Mouse (Mus musculus): ENCODE measurements around the gene Ptov1. TPM values are rescaled to one million over a fixed set of nuclear protein-coding genes. Genes with fewer than 3 reads are reported as not detected.

The Ptov1 gene
- polyA plus RNA-seq, 1 experiment from 2014 or later = 410 TPM

DNA sequence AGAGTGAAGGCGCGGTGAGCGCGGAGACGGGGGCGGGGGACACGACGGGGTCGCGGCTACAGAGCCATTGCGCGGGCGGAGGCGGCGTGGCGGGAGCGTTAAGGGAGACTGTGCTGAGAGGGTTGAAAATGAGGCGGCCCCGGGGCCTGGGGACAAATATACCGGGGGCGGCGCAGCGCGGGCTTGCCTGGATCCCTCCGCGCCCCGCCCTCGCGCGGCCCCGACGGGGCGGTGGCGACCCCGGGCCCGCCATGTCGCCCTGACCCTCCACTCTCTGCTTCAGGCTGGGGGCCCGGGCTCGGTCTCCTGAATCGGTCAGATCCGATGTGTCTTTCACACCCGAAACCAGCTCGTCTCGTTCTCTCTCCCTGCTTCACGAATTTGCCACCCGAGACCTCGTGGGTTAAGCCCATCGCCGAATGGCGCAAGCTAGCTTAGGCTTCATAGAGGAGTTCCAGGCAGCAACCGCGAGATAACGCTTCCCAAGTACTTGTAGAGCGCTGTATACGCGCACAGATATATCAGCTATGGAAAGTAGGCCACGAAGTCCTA lies 53.0 kb downstream of the Ptov1 start, which contains the start of gene Atf5:
Gene Atf5, minus strand, starts transcription at position 189 of the 552 bp plus-strand sequence.
- Histone ChIP-seq H3K9ac (ENCODE audit: low read length) (peak within 1 kb of the TSS; percentile 97), H3K4me2 (ENCODE audit: low read depth, severe bottlenecking) (peak within 1 kb of the TSS; percentile 90), H3K4me3 (ENCODE audit: low read depth, low read length) (peak within 1 kb of the TSS; percentile 81), H3K27me3 (ENCODE audit: control insufficient read depth, insufficient read depth, low read length) (no peaks in the 10 kb centered on the region), H3K27ac (replicated peaks; ENCODE audit: low read depth, low read length) (peak within 1 kb of the TSS; percentile 95), H3K9me3 (ENCODE audit: control insufficient read depth, low read length) (no peaks in the 10 kb centered on the region), H3K4me1 (ENCODE audit: control insufficient read depth, insufficient read depth, low read length) (peaks cover 23% of the 10 kb centered on the region), H3K36me3 (ENCODE audit: control insufficient read depth, insufficient read depth, low read length) (peaks cover 5% of the 10 kb centered on the region; the same call in 1 of the 2 replicates)
- DNase-seq (ENCODE audit: low spot score) (no peak), ATAC-seq (ENCODE audit: insufficient number of reproducible peaks, low FRiP score, low TSS enrichment, low read depth) (peak; percentile 22; the same call in 1 of the 2 replicates)
- WGBS = under 1% methylated on average over 55 of the region's 57 CpGs

DNA sequence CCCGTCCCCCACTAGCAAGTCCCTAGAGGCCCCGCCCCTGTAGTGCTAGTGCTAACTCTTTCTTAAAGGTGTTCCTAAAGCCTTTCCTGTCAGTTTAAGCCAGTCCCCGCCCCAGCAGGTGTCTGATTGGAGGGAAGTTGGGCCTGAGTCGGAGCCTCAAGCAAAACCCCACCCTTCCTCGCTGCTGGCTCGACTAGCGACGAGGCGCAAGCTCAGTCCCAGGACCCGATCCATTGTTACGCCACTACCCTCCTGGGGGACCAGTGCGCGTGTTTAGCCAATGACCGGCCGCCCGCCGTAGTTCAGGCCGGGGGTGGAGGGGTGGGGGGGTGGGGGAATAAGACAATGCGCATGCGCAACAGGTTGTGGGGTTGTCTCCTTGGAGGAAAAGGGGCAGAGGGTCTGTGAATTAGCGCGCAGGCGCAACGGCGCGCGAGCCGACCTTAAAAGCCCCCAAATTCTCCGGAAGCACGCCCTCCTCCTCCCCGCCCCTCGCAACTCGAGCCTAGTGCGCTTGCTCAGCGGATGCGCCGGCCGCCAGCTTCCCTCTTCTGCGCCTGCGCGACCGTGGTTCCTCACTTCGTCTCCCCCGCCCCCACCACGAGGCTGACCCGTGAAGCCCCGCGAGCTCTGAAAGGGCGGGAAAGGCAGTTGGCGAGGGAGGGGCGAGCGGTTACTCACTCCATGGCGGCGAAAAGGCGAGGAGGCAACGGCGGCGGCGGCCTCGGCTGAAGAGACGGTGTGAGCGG lies 53.7 kb downstream of the Ptov1 start, which contains the start of the genes Nup62 and Il4i1:
Gene Nup62, plus strand, starts transcription at position 368 of the 749 bp plus-strand sequence.
Gene Il4i1, plus strand, starts transcription at position 667 of the 749 bp plus-strand sequence.
- Histone ChIP-seq H3K27me3 (ENCODE audit: control insufficient read depth, insufficient read depth, low read length) (no peaks in the 10 kb centered on the region), H3K36me3 (ENCODE audit: control insufficient read depth, insufficient read depth, low read length) (peaks cover 5% of the 10 kb centered on the region; the same call in 1 of the 2 replicates), H3K4me2 (ENCODE audit: low read depth, severe bottlenecking) (peak within 1 kb of the TSS; percentile 90), H3K27ac (replicated peaks; ENCODE audit: low read depth, low read length) (peak within 1 kb of the TSS; percentile 95), H3K4me1 (ENCODE audit: control insufficient read depth, insufficient read depth, low read length) (peaks cover 23% of the 10 kb centered on the region), H3K9ac (ENCODE audit: low read length) (peak within 1 kb of the TSS; percentile 97), H3K9me3 (ENCODE audit: control insufficient read depth, low read length) (no peaks in the 10 kb centered on the region), H3K4me3 (ENCODE audit: low read depth, low read length) (peak within 1 kb of the TSS; percentile 81)
- ATAC-seq (ENCODE audit: insufficient number of reproducible peaks, low FRiP score, low TSS enrichment, low read depth) (peak; percentile 96), DNase-seq (ENCODE audit: low spot score) (peak; percentile 100)
- under 1% methylated on average over 57 of the region's 62 CpGs for WGBS

DNA sequence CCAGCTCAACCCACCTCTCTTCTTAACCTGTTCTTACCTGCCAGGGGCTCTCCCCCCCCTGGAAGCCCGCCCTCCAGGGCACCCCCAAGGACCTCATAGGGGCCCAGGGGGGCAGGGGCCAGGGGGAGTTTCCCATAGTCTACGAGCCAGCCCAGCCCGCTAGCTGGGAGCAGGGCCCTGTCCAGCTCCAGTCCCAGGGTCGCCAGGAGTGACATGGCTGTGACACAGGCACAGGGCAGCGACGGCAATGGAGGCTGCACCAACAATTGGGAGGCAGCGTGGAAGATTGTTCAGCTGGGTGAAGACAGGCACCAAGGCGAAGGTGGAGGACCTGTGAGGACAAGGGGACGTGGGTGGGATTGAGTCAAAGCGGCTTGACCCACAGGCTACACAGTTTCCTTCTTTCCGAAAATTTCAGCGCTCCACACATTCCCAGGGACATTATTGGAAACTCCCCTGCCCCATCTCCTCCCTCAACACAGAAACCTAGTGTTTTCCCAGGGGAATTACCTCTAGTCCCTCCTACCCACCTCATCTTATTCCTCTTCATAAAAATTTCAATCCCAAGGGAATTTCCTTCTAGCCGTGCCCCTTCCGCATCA lies 54.5 kb downstream of the Ptov1 start:
- ATAC-seq (ENCODE audit: insufficient number of reproducible peaks, low FRiP score, low TSS enrichment, low read depth) = no peak

DNA sequence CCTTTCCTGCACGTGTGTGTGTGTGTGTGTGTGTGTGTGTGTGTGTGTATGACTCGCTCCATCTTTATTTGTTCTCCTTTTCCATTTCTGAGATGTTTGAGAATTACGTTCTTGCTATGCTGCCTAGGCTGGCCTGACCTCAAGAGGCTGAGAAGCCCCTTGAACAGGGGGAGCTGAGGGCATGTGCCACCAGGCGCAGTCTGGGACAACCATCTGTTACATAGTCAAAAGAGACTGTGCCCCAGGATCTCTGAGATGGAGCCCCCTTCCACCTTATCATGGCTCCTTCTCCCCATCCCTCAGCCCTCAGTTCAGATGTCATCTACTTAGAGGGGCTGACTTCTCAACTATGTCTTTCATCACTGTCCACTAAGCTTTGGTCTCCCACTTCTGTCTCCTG lies 55.2 kb downstream of the Ptov1 start:
- Histone ChIP-seq H3K4me2 (ENCODE audit: low read depth, severe bottlenecking) (no peak overlapping the region), H3K9ac (ENCODE audit: low read length) (no peak overlapping the region), H3K27me3 (ENCODE audit: control insufficient read depth, insufficient read depth, low read length) (no peaks in the 10 kb centered on the region), H3K9me3 (ENCODE audit: control insufficient read depth, low read length) (no peaks in the 10 kb centered on the region), H3K4me3 (ENCODE audit: low read depth, low read length) (no peak overlapping the region), H3K27ac (replicated peaks; ENCODE audit: low read depth, low read length) (no peak overlapping the region), H3K36me3 (ENCODE audit: control insufficient read depth, insufficient read depth, low read length) (peaks cover 5% of the 10 kb centered on the region; the same call in 1 of the 2 replicates), H3K4me1 (ENCODE audit: control insufficient read depth, insufficient read depth, low read length) (peaks cover 19% of the 10 kb centered on the region)
- ATAC-seq (ENCODE audit: insufficient number of reproducible peaks, low FRiP score, low TSS enrichment, low read depth) (no peak), DNase-seq (ENCODE audit: low spot score) (no peak)
- WGBS = 85% methylated on average over 4 of the region's 4 CpGs

More for the DNA sequence above, 54.5 kb downstream of the Ptov1 start:
- Histone ChIP-seq H3K36me3 (ENCODE audit: control insufficient read depth, insufficient read depth, low read length) (peaks cover 5% of the 10 kb centered on the region; the same call in 1 of the 2 replicates), H3K9me3 (ENCODE audit: control insufficient read depth, low read length) (no peaks in the 10 kb centered on the region), H3K27me3 (ENCODE audit: control insufficient read depth, insufficient read depth, low read length) (no peaks in the 10 kb centered on the region), H3K4me1 (ENCODE audit: control insufficient read depth, insufficient read depth, low read length) (peaks cover 23% of the 10 kb centered on the region), H3K9ac (ENCODE audit: low read length) (peak overlapping the region; percentile 97; the same call in 1 of the 2 replicates), H3K4me2 (ENCODE audit: low read depth, severe bottlenecking) (peak overlapping the region; percentile 90), H3K27ac (replicated peaks; ENCODE audit: low read depth, low read length) (peak overlapping the region; percentile 25; the same call in 1 of the 2 replicates), H3K4me3 (ENCODE audit: low read depth, low read length) (peak overlapping the region; percentile 81)
- 33% methylated on average over 14 of the region's 14 CpGs for WGBS
- DNase-seq (ENCODE audit: low spot score) = peak; percentile 29

DNA sequence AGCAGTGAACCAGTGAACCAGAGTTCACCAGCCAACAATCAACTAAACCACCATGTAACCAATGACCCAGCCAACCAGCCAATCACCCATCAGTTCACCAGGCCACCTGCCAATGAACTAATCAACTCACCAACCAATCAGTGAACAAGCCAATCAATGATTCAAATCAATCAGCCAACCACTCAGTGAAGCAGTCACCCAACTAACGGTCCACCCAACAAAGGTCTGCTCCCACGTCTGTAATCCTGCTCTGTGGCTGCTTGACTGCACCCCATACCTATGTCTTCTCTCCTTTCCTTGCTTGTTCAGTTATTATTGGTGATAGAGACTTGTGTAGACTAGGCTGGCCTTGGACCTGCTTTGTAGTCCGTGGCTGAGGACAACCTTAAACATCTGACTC lies 55.6 kb downstream of the Ptov1 start:
- peak; percentile 9 for DNase-seq (ENCODE audit: low spot score)
- Histone ChIP-seq H3K9ac (ENCODE audit: low read length) (no peak overlapping the region), H3K4me3 (ENCODE audit: low read depth, low read length) (no peak overlapping the region), H3K4me1 (ENCODE audit: control insufficient read depth, insufficient read depth, low read length) (peaks cover 17% of the 10 kb centered on the region), H3K27ac (replicated peaks; ENCODE audit: low read depth, low read length) (no peak overlapping the region), H3K36me3 (ENCODE audit: control insufficient read depth, insufficient read depth, low read length) (peaks cover 3% of the 10 kb centered on the region; the same call in 1 of the 2 replicates), H3K27me3 (ENCODE audit: control insufficient read depth, insufficient read depth, low read length) (no peaks in the 10 kb centered on the region), H3K9me3 (ENCODE audit: control insufficient read depth, low read length) (no peaks in the 10 kb centered on the region), H3K4me2 (ENCODE audit: low read depth, severe bottlenecking) (no peak overlapping the region)
- no peak for ATAC-seq (ENCODE audit: insufficient number of reproducible peaks, low FRiP score, low TSS enrichment, low read depth)
- 90% methylated on average over 3 of the region's 3 CpGs for WGBS

MicroRNAs within 50 kb of the gene (microRNA counts, 519-probe panel; counts per million panel counts)
- not detected for microRNA mmu-miR-707

Small RNA genes within 50 kb of the gene (microRNA-seq; reads per million reads assigned to microRNA genes)
- not detected for gene Mir707

Other genes starting within 250 kb of the Ptov1 start
- 1.9 and 2.1 TPM in 2 replicates for gene Myh14, start 198.9 kb downstream of the Ptov1 start, polyA plus RNA-seq (2014; fragmentation: Nextera tagmentation; extraction: Ambion mirVana)
- not detected in 2 replicates for gene Izumo2, start 161.0 kb downstream of the Ptov1 start, polyA plus RNA-seq (2014; fragmentation: Nextera tagmentation; extraction: Ambion mirVana)
- gene Vrk3, start 121.4 kb downstream of the Ptov1 start, polyA plus RNA-seq (2014; fragmentation: Nextera tagmentation; extraction: Ambion mirVana) = 36.8 and 38.2 TPM in 2 replicates
- gene Zfp473, start 118.7 kb downstream of the Ptov1 start, polyA plus RNA-seq (2014; fragmentation: Nextera tagmentation; extraction: Ambion mirVana) = 3.2 and 3.8 TPM in 2 replicates
- 81.7 and 82.6 TPM in 2 replicates for gene Nup62, start 53.7 kb downstream of the Ptov1 start, polyA plus RNA-seq (2014; fragmentation: Nextera tagmentation; extraction: Ambion mirVana)
- gene Il4i1, start 53.4 kb downstream of the Ptov1 start, polyA plus RNA-seq (2014; fragmentation: Nextera tagmentation; extraction: Ambion mirVana) = 1.1 TPM in 2 replicates
- 2.1 and 2.3 TPM in 2 replicates for gene Atf5, start 53.1 kb downstream of the Ptov1 start, polyA plus RNA-seq (2014; fragmentation: Nextera tagmentation; extraction: Ambion mirVana)
- gene Akt1s1, start 20.8 kb downstream of the Ptov1 start, polyA plus RNA-seq (2014; fragmentation: Nextera tagmentation; extraction: Ambion mirVana) = 38.6 and 63.4 TPM in 2 replicates
- 60.9 and 69.0 TPM in 2 replicates for gene Tbc1d17, start 20.7 kb downstream of the Ptov1 start, polyA plus RNA-seq (2014; fragmentation: Nextera tagmentation; extraction: Ambion mirVana)
- 31.0 and 31.2 TPM in 2 replicates for gene Pnkp, start 12.6 kb downstream of the Ptov1 start, polyA plus RNA-seq (2014; fragmentation: Nextera tagmentation; extraction: Ambion mirVana)
- gene Med25, start 22.9 kb upstream of the Ptov1 start, polyA plus RNA-seq (2014; fragmentation: Nextera tagmentation; extraction: Ambion mirVana) = 79.2 and 80.5 TPM in 2 replicates
- gene Fuz, start 26.3 kb upstream of the Ptov1 start, polyA plus RNA-seq (2014; fragmentation: Nextera tagmentation; extraction: Ambion mirVana) = 14.8 and 16.0 TPM in 2 replicates
- gene Ap2a1, start 59.7 kb upstream of the Ptov1 start, polyA plus RNA-seq (2014; fragmentation: Nextera tagmentation; extraction: Ambion mirVana) = 77.0 and 78.8 TPM in 2 replicates
- 0.13 TPM in 1 of 2 replicates, not detected in the other for gene Tsks, start 73.4 kb upstream of the Ptov1 start, polyA plus RNA-seq (2014; fragmentation: Nextera tagmentation; extraction: Ambion mirVana)
- 17.5 and 22.1 TPM in 2 replicates for gene Cpt1c, start 105.1 kb upstream of the Ptov1 start, polyA plus RNA-seq (2014; fragmentation: Nextera tagmentation; extraction: Ambion mirVana)
- gene Prmt1, start 116.8 kb upstream of the Ptov1 start, polyA plus RNA-seq (2014; fragmentation: Nextera tagmentation; extraction: Ambion mirVana) = 332 and 334 TPM in 2 replicates
- 73.9 and 83.5 TPM in 2 replicates for gene Irf3, start 127.9 kb upstream of the Ptov1 start, polyA plus RNA-seq (2014; fragmentation: Nextera tagmentation; extraction: Ambion mirVana)
- gene Bcl2l12, start 128.9 kb upstream of the Ptov1 start, polyA plus RNA-seq (2014; fragmentation: Nextera tagmentation; extraction: Ambion mirVana) = 91.7 and 91.9 TPM in 2 replicates
- gene Scaf1, start 146.6 kb upstream of the Ptov1 start, polyA plus RNA-seq (2014; fragmentation: Nextera tagmentation; extraction: Ambion mirVana) = 52.0 and 60.3 TPM in 2 replicates
- gene Rras, start 148.2 kb upstream of the Ptov1 start, polyA plus RNA-seq (2014; fragmentation: Nextera tagmentation; extraction: Ambion mirVana) = 20.8 and 21.0 TPM in 2 replicates
- 18.5 and 20.0 TPM in 2 replicates for gene Prr12, start 183.1 kb upstream of the Ptov1 start, polyA plus RNA-seq (2014; fragmentation: Nextera tagmentation; extraction: Ambion mirVana)
- gene Nosip, start 192.6 kb upstream of the Ptov1 start, polyA plus RNA-seq (2014; fragmentation: Nextera tagmentation; extraction: Ambion mirVana) = 70.2 and 73.9 TPM in 2 replicates
- 22.1 and 24.6 TPM in 2 replicates for gene Prrg2, start 192.9 kb upstream of the Ptov1 start, polyA plus RNA-seq (2014; fragmentation: Nextera tagmentation; extraction: Ambion mirVana)
- 220 and 245 TPM in 2 replicates for gene Rcn3, start 222.4 kb upstream of the Ptov1 start, polyA plus RNA-seq (2014; fragmentation: Nextera tagmentation; extraction: Ambion mirVana)
- gene Fcgrt, start 234.1 kb upstream of the Ptov1 start, polyA plus RNA-seq (2014; fragmentation: Nextera tagmentation; extraction: Ambion mirVana) = 8.0 and 9.8 TPM in 2 replicates

Measured in limb, embryonic 11.5 days (tissue).